Mouse (Mus musculus): ENCODE data around the gene Rcn3. TPM values are rescaled to one million over a fixed set of nuclear protein-coding genes. Genes with fewer than 3 reads are reported as not detected.

The Rcn3 gene
- total RNA-seq (2017) = 41.8 and 52.6 TPM in 2 replicates

- ATAC-seq (replicated peaks in 1 of 2; ENCODE audit: insufficient read depth in 1 of 2, low FRiP score in 2 of 2, low TSS enrichment in 1 of 2, low read depth in 1 of 2, poor library complexity in 2 of 2, severe bottlenecking in 2 of 2) = peak; percentile 67 to 86
Observed at GRCm38 (mm10) chr7:45092048-45092447, at the start of gene Rcn3. TSS of gene Rcn3 (minus strand) at chr7:45092221.

- no peak for ATAC-seq (replicated peaks in 1 of 2; ENCODE audit: insufficient read depth in 1 of 2, low FRiP score in 2 of 2, low TSS enrichment in 1 of 2, low read depth in 1 of 2, poor library complexity in 2 of 2, severe bottlenecking in 2 of 2)
Observed at GRCm38 (mm10) chr7:45141319-45141718, 49.3 kb upstream of the Rcn3 start.

- no peak for ATAC-seq (replicated peaks in 1 of 2; ENCODE audit: insufficient read depth in 1 of 2, low FRiP score in 2 of 2, low TSS enrichment in 1 of 2, low read depth in 1 of 2, poor library complexity in 2 of 2, severe bottlenecking in 2 of 2)
Observed at GRCm38 (mm10) chr7:45139904-45140723, 48.1 kb upstream of the Rcn3 start.

- no peak for ATAC-seq (replicated peaks in 1 of 2; ENCODE audit: insufficient read depth in 1 of 2, low FRiP score in 2 of 2, low TSS enrichment in 1 of 2, low read depth in 1 of 2, poor library complexity in 2 of 2, severe bottlenecking in 2 of 2)
Observed at GRCm38 (mm10) chr7:45138403-45138802, 46.4 kb upstream of the Rcn3 start.

GRCm38 (mm10) chr7:45137171-45138006 lies 45.4 kb upstream of the Rcn3 start:
- ATAC-seq (replicated peaks in 1 of 2; ENCODE audit: insufficient read depth in 1 of 2, low FRiP score in 2 of 2, low TSS enrichment in 1 of 2, low read depth in 1 of 2, poor library complexity in 2 of 2, severe bottlenecking in 2 of 2) = peak; percentile 64 to 80

- ATAC-seq (replicated peaks in 1 of 2; ENCODE audit: insufficient read depth in 1 of 2, low FRiP score in 2 of 2, low TSS enrichment in 1 of 2, low read depth in 1 of 2, poor library complexity in 2 of 2, severe bottlenecking in 2 of 2) = peak; percentile 68 to 74
Observed at GRCm38 (mm10) chr7:45135993-45136567, 44.1 kb upstream of the Rcn3 start, which contains the start of the genes Gm45713 and Flt3l. TSS of gene Gm45713 (minus strand) at chr7:45136231. TSS of gene Flt3l (minus strand) at chr7:45136432.

- no peak for ATAC-seq (replicated peaks in 1 of 2; ENCODE audit: insufficient read depth in 1 of 2, low FRiP score in 2 of 2, low TSS enrichment in 1 of 2, low read depth in 1 of 2, poor library complexity in 2 of 2, severe bottlenecking in 2 of 2)
Observed at GRCm38 (mm10) chr7:45135370-45135769, 43.3 kb upstream of the Rcn3 start.

GRCm38 (mm10) chr7:45134544-45135026 lies 42.6 kb upstream of the Rcn3 start:
- ATAC-seq (replicated peaks in 1 of 2; ENCODE audit: insufficient read depth in 1 of 2, low FRiP score in 2 of 2, low TSS enrichment in 1 of 2, low read depth in 1 of 2, poor library complexity in 2 of 2, severe bottlenecking in 2 of 2) = 0 out of 4 replicates have a peak, but pooled peaks of 1 of the 2 experiments have one; percentile 10

GRCm38 (mm10) chr7:45133446-45134159 lies 41.6 kb upstream of the Rcn3 start:
- no peak for ATAC-seq (replicated peaks in 1 of 2; ENCODE audit: insufficient read depth in 1 of 2, low FRiP score in 2 of 2, low TSS enrichment in 1 of 2, low read depth in 1 of 2, poor library complexity in 2 of 2, severe bottlenecking in 2 of 2)

- no peak for ATAC-seq (replicated peaks in 1 of 2; ENCODE audit: insufficient read depth in 1 of 2, low FRiP score in 2 of 2, low TSS enrichment in 1 of 2, low read depth in 1 of 2, poor library complexity in 2 of 2, severe bottlenecking in 2 of 2)
Observed at GRCm38 (mm10) chr7:45131850-45132249, 39.8 kb upstream of the Rcn3 start.

- ATAC-seq (replicated peaks in 1 of 2; ENCODE audit: insufficient read depth in 1 of 2, low FRiP score in 2 of 2, low TSS enrichment in 1 of 2, low read depth in 1 of 2, poor library complexity in 2 of 2, severe bottlenecking in 2 of 2) = no peak
Observed at GRCm38 (mm10) chr7:45129776-45130512, 37.9 kb upstream of the Rcn3 start.

GRCm38 (mm10) chr7:45129318-45129717 lies 37.3 kb upstream of the Rcn3 start:
- 0 out of 4 replicates have a peak, but pooled peaks of 1 of the 2 experiments have one; percentile 0 for ATAC-seq (replicated peaks in 1 of 2; ENCODE audit: insufficient read depth in 1 of 2, low FRiP score in 2 of 2, low TSS enrichment in 1 of 2, low read depth in 1 of 2, poor library complexity in 2 of 2, severe bottlenecking in 2 of 2)

GRCm38 (mm10) chr7:45128624-45129246 lies 36.7 kb upstream of the Rcn3 start, which contains the start of gene Rpl13a:
TSS of gene Rpl13a (minus strand) at chr7:45128761.
- peak; percentile 80 to 85 for ATAC-seq (replicated peaks in 1 of 2; ENCODE audit: insufficient read depth in 1 of 2, low FRiP score in 2 of 2, low TSS enrichment in 1 of 2, low read depth in 1 of 2, poor library complexity in 2 of 2, severe bottlenecking in 2 of 2)

- no peak for ATAC-seq (replicated peaks in 1 of 2; ENCODE audit: insufficient read depth in 1 of 2, low FRiP score in 2 of 2, low TSS enrichment in 1 of 2, low read depth in 1 of 2, poor library complexity in 2 of 2, severe bottlenecking in 2 of 2)
Observed at GRCm38 (mm10) chr7:45127700-45128224, 35.7 kb upstream of the Rcn3 start.

- ATAC-seq (replicated peaks in 1 of 2; ENCODE audit: insufficient read depth in 1 of 2, low FRiP score in 2 of 2, low TSS enrichment in 1 of 2, low read depth in 1 of 2, poor library complexity in 2 of 2, severe bottlenecking in 2 of 2) = no peak
Observed at GRCm38 (mm10) chr7:45126844-45127699, 35.1 kb upstream of the Rcn3 start.
